Mouse (Mus musculus) spleen, adult 2 months (tissue): ENCODE results near the gene Serpina3b. TPM values are rescaled to one million over a fixed set of nuclear protein-coding genes. Genes with fewer than 3 reads are reported as not detected.
"Not testable (repeated sequence)": the region's sequence is repeated elsewhere in the genome, so short reads cannot be mapped to it uniquely, and the experiment has no call there.

Experiments
- DNase-seq, 2 experiments: peaks; one replicate each; pipeline versions ENCODE4 v3.0.0 to v3.0.0-alpha.2; 2012 to 2021; ENCODE audit warnings: low spot score in 2 of 2, low read depth in 1 of 2
- H3K27ac ChIP-seq: fragments of 200-500 bp; 2 replicates; pipeline ENCODE4 v1.5.1; 2012; ENCODE audit warnings: low read length, inconsistent platforms; ENCODE audit not compliant: insufficient read depth
- H3K27me3 ChIP-seq: fragments of 200-500 bp; 2 replicates; pipeline ENCODE4 v1.6.1; 2012; ENCODE audit warnings: mild to moderate bottlenecking, moderate library complexity, low read length, inconsistent platforms; ENCODE audit not compliant: control insufficient read depth, insufficient read depth
- H3K36me3 ChIP-seq: fragments of 200-500 bp; 2 replicates; pipeline ENCODE4 v1.6.1; 2012; ENCODE audit warnings: mild to moderate bottlenecking, low read length, inconsistent platforms; ENCODE audit not compliant: control insufficient read depth, insufficient read depth
- H3K4me1 ChIP-seq: fragments of 200-500 bp; 2 replicates; pipeline ENCODE4 v1.6.1; 2011; ENCODE audit warnings: inconsistent platforms; ENCODE audit not compliant: control insufficient read depth, insufficient read depth, insufficient read length
- H3K4me3 ChIP-seq: fragments of 200-500 bp; 2 replicates; pipeline ENCODE4 v1.5.1; 2011; ENCODE audit warnings: mild to moderate bottlenecking, inconsistent platforms; ENCODE audit not compliant: insufficient read depth, insufficient read length; ENCODE audit errors: extremely low read depth
- CTCF ChIP-seq: fragments of 200-500 bp; IDR thresholded peaks from 2 replicates; pipeline ENCODE4 v1.5.1; 2011; ENCODE audit warnings: mild to moderate bottlenecking, inconsistent platforms; ENCODE audit not compliant: insufficient read depth, insufficient read length, insufficient replicate concordance; ENCODE audit errors: extremely low read depth
- POLR2A ChIP-seq: fragments of 200-500 bp; IDR thresholded peaks from 2 replicates; pipeline ENCODE4 v1.6.1; 2011; ENCODE audit warnings: low read depth, low read length, inconsistent platforms
- whole genome bisulfite sequencing: fragments of 180-500 bp; shearing (Covaris S2); methylation state at CpG from one replicate; pipeline ENCODE4 v1.1.7; 2018; 5-methylcytosine and 5-hydroxymethylcytosine counted together
- polyA plus RNA-seq: library from polyadenylated mRNA; depleted of rRNA; stranded (reverse); fragments of >200 nt; gene quantifications from 2 replicates; pipeline ENCODE4 v1.2.3, GENCODE M21; 2012; rRNA removed

Gene Serpina3b
- 0.43 and 0.45 TPM in 2 replicates for polyA plus RNA-seq

DNA sequence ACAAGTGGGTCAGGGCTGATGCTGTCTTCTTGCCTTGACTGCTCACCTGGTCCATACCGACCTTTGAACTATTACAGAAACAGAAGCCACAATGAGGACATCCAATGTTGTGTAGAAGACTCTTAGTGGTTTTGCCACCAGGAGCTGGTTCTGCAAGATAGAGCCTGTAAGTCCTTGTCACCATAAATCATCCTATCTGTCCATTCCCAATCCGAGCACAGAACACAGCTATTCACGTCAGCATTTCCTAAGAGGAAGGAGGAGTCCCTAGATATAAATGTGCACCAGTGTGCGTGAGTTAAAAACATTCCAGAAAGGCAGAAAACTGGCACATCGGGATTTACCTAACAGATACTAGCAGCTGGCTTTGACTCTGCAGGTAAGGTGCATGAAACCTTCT, at the start of gene Serpina3b:
TSS of gene Serpina3b (plus strand) at position 301 of the 400 bp plus-strand sequence.
- TF ChIP-seq CTCF: no peak
- TF ChIP-seq POLR2A: no peak
- DNase-seq: no peak
- Histone ChIP-seq H3K4me3 (no peak within 1 kb of the TSS), H3K4me1 (no peaks in the 10 kb centered on the region), H3K27me3 (no peaks in the 10 kb centered on the region), H3K36me3 (no peaks in the 10 kb centered on the region), H3K27ac (no peak within 1 kb of the TSS)
- WGBS: 83% methylated on average over 5 of the region's 5 CpGs

GRCm38 (mm10) chr12:104090119-104090518, 37.7 kb upstream of the Serpina3b start:
- H3K36me3 ChIP-seq: no peaks in the 10 kb centered on the region
- H3K27me3 ChIP-seq: no peaks in the 10 kb centered on the region
- TF ChIP-seq POLR2A: no peak
- TF ChIP-seq CTCF: no peak
- no peak overlapping the region for H3K27ac ChIP-seq
- H3K4me1 ChIP-seq: no peaks in the 10 kb centered on the region
- H3K4me3 ChIP-seq: no peak overlapping the region
- WGBS: 81% methylated on average over 2 of the region's 2 CpGs
- no peak for DNase-seq

DNA sequence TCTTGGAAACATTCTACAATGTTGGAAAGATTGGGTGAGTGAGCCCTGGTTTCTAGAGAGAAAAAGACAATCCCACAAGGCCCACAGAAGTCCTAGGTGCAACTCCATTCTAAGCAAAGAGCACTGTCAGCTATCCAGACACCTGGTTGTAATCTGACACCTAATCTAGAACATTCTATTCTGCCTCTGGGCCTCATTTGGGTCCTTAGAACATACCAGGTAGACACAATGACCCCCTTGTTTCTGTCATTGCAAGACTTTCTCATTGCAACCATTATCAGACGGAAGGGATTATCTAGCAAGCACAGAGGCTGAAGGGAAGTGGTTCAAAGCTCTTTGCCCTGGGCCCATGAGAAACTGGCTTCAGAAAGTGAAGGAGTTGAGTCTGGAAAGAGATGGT, 36.5 kb upstream of the Serpina3b start:
- Histone ChIP-seq H3K4me1 (no peaks in the 10 kb centered on the region), H3K27me3 (no peaks in the 10 kb centered on the region), H3K27ac (no peak overlapping the region), H3K36me3 (no peaks in the 10 kb centered on the region), H3K4me3 (no peak overlapping the region)
- TF ChIP-seq POLR2A (no peak), CTCF (no peak)
- DNase-seq: no peak
- 83% methylated on average over 1 of the region's 1 CpGs for WGBS

- 90% methylated on average over 6 of the region's 6 CpGs for WGBS
- Histone ChIP-seq H3K4me3 (no peak within 1 kb of the TSS), H3K27me3 (no peaks in the 10 kb centered on the region), H3K36me3 (no peaks in the 10 kb centered on the region), H3K4me1 (no peaks in the 10 kb centered on the region), H3K27ac (no peak within 1 kb of the TSS)
- TF ChIP-seq CTCF (no peak), POLR2A (no peak)
- no peak for DNase-seq
These were observed 27.0 kb upstream of the Serpina3b start, which contains the start of gene Serpina5 for GRCm38 (mm10) chr12:104100768-104101167. TSS of gene Serpina5 (plus strand) at chr12:104101113.

- Histone ChIP-seq H3K27me3 (no peaks in the 10 kb centered on the region), H3K4me3 (no peak overlapping the region), H3K27ac (no peak overlapping the region), H3K36me3 (no peaks in the 10 kb centered on the region), H3K4me1 (no peaks in the 10 kb centered on the region)
- no peak for DNase-seq
- no peak for TF ChIP-seq POLR2A
- no peak for TF ChIP-seq CTCF
These were observed 21.9 kb upstream of the Serpina3b start for GRCm38 (mm10) chr12:104105847-104106246.

DNA sequence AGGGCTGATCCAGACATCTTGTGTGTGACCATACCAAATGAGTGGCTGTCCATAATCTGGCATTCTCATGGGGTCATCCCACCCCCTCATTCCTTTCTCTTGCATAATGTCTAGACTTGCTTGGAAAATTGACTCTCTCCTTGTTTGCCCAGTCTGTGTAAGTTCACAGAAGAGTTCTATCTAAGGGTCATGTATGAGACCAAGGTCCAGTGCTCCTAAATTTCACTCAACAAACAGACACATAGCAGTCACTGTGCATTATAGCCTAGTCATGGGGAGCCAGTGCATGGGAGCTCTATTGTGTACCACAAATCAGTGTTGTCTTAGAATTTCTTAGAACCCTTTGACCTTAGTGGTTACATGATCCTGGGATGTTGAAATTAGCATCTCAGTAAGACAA, 20.9 kb upstream of the Serpina3b start:
- DNase-seq: no peak
- Histone ChIP-seq H3K27me3 (no peaks in the 10 kb centered on the region), H3K4me1 (no peaks in the 10 kb centered on the region), H3K4me3 (no peak overlapping the region), H3K36me3 (no peaks in the 10 kb centered on the region), H3K27ac (no peak overlapping the region)
- no peak for TF ChIP-seq CTCF
- TF ChIP-seq POLR2A: no peak

- H3K27me3 ChIP-seq: no peaks in the 10 kb centered on the region
- no peaks in the 10 kb centered on the region for H3K4me1 ChIP-seq
- no peak overlapping the region for H3K27ac ChIP-seq
- no peak overlapping the region for H3K4me3 ChIP-seq
- 80% methylated on average over 2 of the region's 2 CpGs for WGBS
- DNase-seq: no peak
- no peaks in the 10 kb centered on the region for H3K36me3 ChIP-seq
- TF ChIP-seq CTCF (no peak), POLR2A (no peak)
These were observed 19.3 kb upstream of the Serpina3b start for GRCm38 (mm10) chr12:104108507-104108906.

DNA sequence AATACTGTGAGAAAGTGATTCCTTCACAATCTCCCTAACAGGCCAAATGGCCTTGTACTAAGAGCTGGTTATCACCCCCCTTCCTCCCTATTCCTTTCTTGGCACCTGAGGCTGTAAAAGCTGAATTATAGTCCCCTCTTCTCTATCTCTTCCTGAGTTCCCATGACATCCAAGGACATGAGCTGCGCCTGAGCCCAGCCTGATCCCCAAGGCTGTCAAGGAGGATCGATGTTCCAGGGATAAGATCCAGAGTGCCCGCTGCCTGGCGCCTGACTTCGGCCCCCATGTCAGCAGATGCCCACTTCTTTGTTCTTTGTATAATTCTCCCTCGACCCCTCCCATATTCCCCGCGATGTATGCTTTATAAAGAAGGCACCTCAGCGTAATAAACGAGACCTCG, 15.5 kb upstream of the Serpina3b start, which contains the start of gene Serpina3a:
TSS of gene Serpina3a (plus strand) at position 392 of the 400 bp plus-strand sequence.
- not testable (repeated sequence) for H3K27ac ChIP-seq, H3K27me3 ChIP-seq, DNase-seq, H3K36me3 ChIP-seq, H3K4me3 ChIP-seq, H3K4me1 ChIP-seq
- 91% methylated on average over 11 of the region's 11 CpGs for WGBS
